Mouse (Mus musculus) myocyte (in vitro differentiated cells): ENCODE measurements around the gene Stil.

Experiments used
- E2F4 ChIP-seq: IDR thresholded peaks from one replicate; pipeline ENCODE4 v1.6.1; 2011; ENCODE audit warnings: mild to moderate bottlenecking, control low read depth, moderate library complexity; ENCODE audit not compliant: insufficient read depth
- MAX ChIP-seq: IDR thresholded peaks from one replicate; pipeline ENCODE4 v1.6.1; 2011; ENCODE audit warnings: low read depth, mild to moderate bottlenecking, control low read depth
- MYOG ChIP-seq, 3 experiments: IDR thresholded peaks; one replicate each; pipeline ENCODE4 v1.6.1; 2011; ENCODE audit warnings: control low read depth in 2 of 3, low read depth in 2 of 3, mild to moderate bottlenecking in 2 of 3; ENCODE audit not compliant: insufficient read length in 2 of 3, control insufficient read depth in 1 of 3, insufficient read depth in 1 of 3
- POLR2A ChIP-seq: IDR thresholded peaks from one replicate; pipeline ENCODE4 v1.6.1; 2011; ENCODE audit warnings: low read depth, mild to moderate bottlenecking, control low read depth, moderate library complexity; ENCODE audit not compliant: insufficient read length
- POLR2AphosphoS2 ChIP-seq: IDR thresholded peaks from one replicate; pipeline ENCODE4 v1.6.1; 2011; ENCODE audit warnings: low read depth, control low read depth; ENCODE audit not compliant: insufficient read length
- SRF ChIP-seq: IDR thresholded peaks from one replicate; pipeline ENCODE4 v1.6.1; 2011; ENCODE audit warnings: low read depth; ENCODE audit not compliant: control insufficient read depth, insufficient read length
- TCF12 ChIP-seq: IDR thresholded peaks from one replicate; pipeline ENCODE4 v1.6.1; 2011; ENCODE audit warnings: mild to moderate bottlenecking, control low read depth; ENCODE audit not compliant: poor library complexity, insufficient read depth, severe bottlenecking
- USF1 ChIP-seq: IDR thresholded peaks from one replicate; pipeline ENCODE4 v1.6.1; 2011; ENCODE audit warnings: low read depth, mild to moderate bottlenecking, control low read depth, moderate library complexity

DNA sequence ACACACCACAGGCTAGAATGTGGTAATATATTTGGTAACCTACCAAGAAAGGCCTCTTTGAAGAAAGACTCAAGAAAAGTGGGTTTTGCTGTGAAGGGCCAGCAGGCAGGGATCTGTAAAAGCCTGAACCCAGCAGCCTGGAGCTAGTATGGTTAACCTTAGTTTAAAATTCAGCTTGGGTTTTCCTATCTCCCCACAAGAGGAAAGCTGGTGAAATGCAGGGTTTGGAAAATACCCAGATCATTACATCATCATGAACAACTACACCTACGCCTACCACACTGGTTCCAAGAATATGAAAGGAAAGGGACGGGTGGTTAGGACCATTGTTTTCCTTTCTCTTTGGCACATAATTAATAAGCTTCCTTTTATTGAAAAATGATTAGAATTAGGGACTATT, 41.7 kb upstream of the Stil start:
- no peak for TF ChIP-seq MAX
- TF ChIP-seq POLR2A: no peak
- no peak for TF ChIP-seq SRF
- no peak for TF ChIP-seq POLR2AphosphoS2
- no peak for TF ChIP-seq TCF12
- no peak for TF ChIP-seq E2F4
- no peak for TF ChIP-seq USF1
- no peak for TF ChIP-seq MYOG (IDR thresholded peaks at IDR 0.05; ENCODE audit: control insufficient read depth in 1 of 3, insufficient read depth in 1 of 3, insufficient read length in 2 of 3, low read depth in 2 of 3)
